Mouse (Mus musculus) forebrain, postnatal 0 days (tissue): ENCODE measurements around the gene 1700049E17Rik2. TPM values are rescaled to one million over a fixed set of nuclear protein-coding genes. Genes with fewer than 3 reads are reported as not detected.
"Not testable (repeated sequence)": the region's sequence is repeated elsewhere in the genome, so short reads cannot be mapped to it uniquely, and the experiment has no call there.

Source experiments
- ATAC-seq: fragments of 200-750 bp; cut with Nextera tagmentation; 2 replicates; pipeline ENCODE4 v1.8.0; 2017; ENCODE audit warnings: mild to moderate bottlenecking, moderate library complexity
- DNase-seq: peaks from one replicate; pipeline ENCODE4 v3.0.0-alpha.2; 2015
- H3K27ac ChIP-seq: fragments of 300-500 bp; sonication (generic); 2 replicates; pipeline ENCODE4 v1.5.1; 2014; ENCODE audit warnings: low read depth, mild to moderate bottlenecking, antibody characterized with exemption, low read length, moderate library complexity, mixed read lengths
- H3K27me3 ChIP-seq: fragments of 300-500 bp; sonication (generic); 2 replicates; pipeline ENCODE4 v1.6.1; 2014; ENCODE audit warnings: mild to moderate bottlenecking, low read length, mixed read lengths; ENCODE audit not compliant: insufficient read depth
- H3K36me3 ChIP-seq: fragments of 300-500 bp; sonication (generic); 2 replicates; pipeline ENCODE4 v1.6.1; 2014; ENCODE audit warnings: mild to moderate bottlenecking, moderate library complexity; ENCODE audit not compliant: insufficient read depth
- H3K4me1 ChIP-seq: fragments of 300-500 bp; sonication (generic); 2 replicates; pipeline ENCODE4 v1.6.1; 2014; ENCODE audit warnings: antibody characterized with exemption; ENCODE audit not compliant: insufficient read depth
- H3K4me2 ChIP-seq: fragments of 300-500 bp; sonication (generic); 2 replicates; pipeline ENCODE4 v1.6.1; 2014; ENCODE audit warnings: low read depth, mild to moderate bottlenecking, moderate library complexity
- H3K4me3 ChIP-seq: fragments of 300-500 bp; sonication (generic); 2 replicates; pipeline ENCODE4 v1.5.1; 2014; ENCODE audit warnings: low read depth, low read length, mixed read lengths
- H3K9ac ChIP-seq: fragments of 300-500 bp; sonication (generic); 2 replicates; pipeline ENCODE4 v1.6.1; 2014; ENCODE audit warnings: mild to moderate bottlenecking
- H3K9me3 ChIP-seq: fragments of 300-500 bp; sonication (generic); 2 replicates; pipeline ENCODE4 v1.6.1; 2016; ENCODE audit warnings: low read length
- WGBS: fragments of 180-500 bp; shearing (Covaris S2); extraction: QIAGEN DNeasy Blood & Tissue Kit; methylation state at CpG from one replicate; pipeline ENCODE4 v1.1.7; 2014; 5-methylcytosine and 5-hydroxymethylcytosine counted together
- polyA plus RNA-seq: library from polyadenylated mRNA; unstranded; fragments of >200 nt; fragmentation: Nextera tagmentation; extraction: Ambion mirVana; gene quantifications from 2 replicates; pipeline ENCODE4 v1.2.1, GENCODE M21; 2015
- total RNA-seq: library from RNA; depleted of rRNA; stranded (reverse); fragments of >200 nt; gene quantifications from 2 replicates; pipeline ENCODE4 v1.2.3, GENCODE M21; 2014; rRNA removed

1700049E17Rik2 gene
- total RNA-seq: not detected in 2 replicates
- polyA plus RNA-seq: not detected in 2 replicates

DNA sequence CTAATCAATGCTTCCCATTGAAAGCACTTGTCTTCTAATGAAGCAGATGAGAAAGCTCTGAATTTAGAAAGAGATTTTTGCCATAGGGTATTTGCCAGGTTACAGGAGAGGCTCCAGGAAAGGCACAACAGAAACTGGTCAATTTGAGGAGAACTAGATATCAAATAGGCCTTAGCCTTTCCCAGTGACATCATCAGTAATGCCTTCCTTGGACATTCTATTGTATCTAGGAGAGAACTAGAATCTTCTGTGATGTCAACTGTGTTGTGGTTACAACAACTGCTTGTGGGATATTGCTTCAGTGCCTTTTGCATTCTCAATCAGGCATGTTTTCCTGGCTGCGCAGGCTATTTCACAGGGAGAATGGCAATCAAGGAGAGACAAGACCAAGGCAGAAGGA is at the start of gene 1700049E17Rik2:
Gene 1700049E17Rik2, plus strand, starts transcription at position 301 of the 400 bp plus-strand sequence.
- no CpG with 5 or more reads among the region's 1 CpGs for WGBS
- not testable (repeated sequence) for H3K27ac ChIP-seq, H3K4me2 ChIP-seq, H3K27me3 ChIP-seq, DNase-seq, H3K4me3 ChIP-seq, ATAC-seq, H3K36me3 ChIP-seq, H3K9ac ChIP-seq, H3K4me1 ChIP-seq, H3K9me3 ChIP-seq

GRCm38 (mm10) chr14:41524695-41525094 is 48.3 kb upstream of the 1700049E17Rik2 start:
- DNase-seq, H3K4me3 ChIP-seq, H3K9ac ChIP-seq, ATAC-seq, H3K9me3 ChIP-seq, H3K4me2 ChIP-seq, H3K27ac ChIP-seq, H3K4me1 ChIP-seq, H3K36me3 ChIP-seq, H3K27me3 ChIP-seq: not testable (repeated sequence)
- 77% methylated on average over 1 of the region's 1 CpGs for WGBS

- H3K4me3 ChIP-seq, ATAC-seq, H3K27ac ChIP-seq, H3K36me3 ChIP-seq, H3K9me3 ChIP-seq, H3K4me2 ChIP-seq, H3K27me3 ChIP-seq, DNase-seq, H3K4me1 ChIP-seq, H3K9ac ChIP-seq: not testable (repeated sequence)
- WGBS: no CpG with 5 or more reads among the region's 2 CpGs
Observed at GRCm38 (mm10) chr14:41555483-41555882, 17.5 kb upstream of the 1700049E17Rik2 start, which contains the start of gene Gm7970. Gene Gm7970 (minus strand): TSS chr14:41555583.

DNA sequence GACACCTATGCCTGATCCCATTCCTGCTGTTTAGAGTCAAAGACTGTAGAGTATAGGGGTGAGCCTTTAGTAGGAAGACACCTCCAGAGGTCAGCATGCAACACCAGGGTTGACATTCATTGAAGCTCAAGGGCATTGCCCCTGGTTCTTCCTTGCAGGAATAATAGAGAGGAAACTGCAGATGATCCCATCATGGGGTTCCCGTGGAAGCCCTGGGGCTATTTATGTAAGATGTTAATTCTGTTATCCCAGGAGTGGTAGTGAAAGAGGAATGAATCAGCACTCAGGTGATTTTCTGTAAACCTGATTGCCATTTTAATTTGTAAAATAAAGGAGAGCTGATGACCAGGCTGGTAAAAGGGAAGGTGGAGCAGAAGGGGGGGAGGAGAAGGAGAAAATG is 13.3 kb downstream of the 1700049E17Rik2 start:
- DNase-seq, H3K9ac ChIP-seq, H3K4me3 ChIP-seq, H3K4me2 ChIP-seq, H3K9me3 ChIP-seq, H3K4me1 ChIP-seq, H3K36me3 ChIP-seq, ATAC-seq, H3K27ac ChIP-seq, H3K27me3 ChIP-seq: not testable (repeated sequence)
- 79% methylated on average over 1 of the region's 1 CpGs for WGBS

GRCm38 (mm10) chr14:41600935-41601334 is 27.9 kb downstream of the 1700049E17Rik2 start:
- not testable (repeated sequence) for H3K36me3 ChIP-seq, H3K4me2 ChIP-seq, H3K27me3 ChIP-seq, H3K27ac ChIP-seq, H3K9me3 ChIP-seq, H3K4me1 ChIP-seq, H3K4me3 ChIP-seq, DNase-seq, H3K9ac ChIP-seq, ATAC-seq
- WGBS: 96% methylated on average over 15 of the region's 15 CpGs

DNA sequence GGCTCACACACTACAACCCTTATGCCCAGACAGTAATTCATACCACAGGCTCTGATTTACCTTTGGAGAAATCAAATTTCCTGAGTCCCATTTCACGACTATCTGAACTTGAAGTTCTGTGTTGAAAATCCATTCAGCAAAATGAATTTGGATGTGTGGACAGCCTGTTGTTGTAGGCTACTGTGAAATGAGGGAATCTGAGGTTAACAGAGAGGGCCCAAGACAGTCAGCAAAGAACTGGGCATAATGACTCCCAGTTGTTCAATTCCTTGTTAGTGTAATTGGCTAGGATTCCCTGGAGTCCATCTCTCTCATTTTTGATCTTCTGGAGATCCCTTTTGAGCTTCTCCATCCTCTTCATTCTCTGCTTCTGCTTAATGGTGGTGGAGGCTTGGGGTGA is 37.7 kb downstream of the 1700049E17Rik2 start:
- H3K9ac ChIP-seq, H3K36me3 ChIP-seq, H3K27ac ChIP-seq, ATAC-seq, H3K4me1 ChIP-seq, H3K9me3 ChIP-seq, H3K4me2 ChIP-seq, DNase-seq, H3K4me3 ChIP-seq, H3K27me3 ChIP-seq: not testable (repeated sequence)
- WGBS: 81% methylated on average over 1 of the region's 1 CpGs

GRCm38 (mm10) chr14:41622535-41622934 is 49.5 kb downstream of the 1700049E17Rik2 start:
- DNase-seq: not testable (repeated sequence)

DNA sequence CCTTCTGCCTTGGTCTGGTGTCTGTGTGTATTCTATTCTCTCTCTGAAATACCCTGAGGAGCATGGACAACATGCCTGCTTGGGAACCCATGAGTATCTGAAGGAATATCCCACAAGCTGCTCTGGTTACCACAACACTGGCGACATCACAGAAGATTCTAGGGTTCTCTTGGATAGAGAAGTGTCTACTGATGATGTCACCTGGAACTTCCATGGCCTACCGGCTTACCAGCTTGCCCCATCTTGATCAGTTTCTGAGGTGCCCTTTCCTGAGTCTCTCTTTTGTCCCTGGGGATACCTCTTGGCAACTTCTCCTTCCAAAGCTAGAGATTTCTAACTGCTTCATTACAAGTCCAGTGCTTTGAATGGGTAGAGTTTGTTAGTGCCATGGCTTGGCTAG is 51.5 kb downstream of the 1700049E17Rik2 start, which contains the start of gene Gm3072:
Gene Gm3072, minus strand, starts transcription at position 101 of the 400 bp plus-strand sequence.
- H3K4me1 ChIP-seq, H3K36me3 ChIP-seq, H3K9ac ChIP-seq, H3K27ac ChIP-seq, ATAC-seq, H3K27me3 ChIP-seq, H3K9me3 ChIP-seq, H3K4me3 ChIP-seq, H3K4me2 ChIP-seq, DNase-seq: not testable (repeated sequence)
- 82% methylated on average over 1 of the region's 2 CpGs for WGBS

More at GRCm38 (mm10) chr14:41622535-41622934, 49.5 kb downstream of the 1700049E17Rik2 start:
- H3K27ac ChIP-seq, H3K27me3 ChIP-seq, H3K4me1 ChIP-seq, H3K36me3 ChIP-seq, H3K9me3 ChIP-seq, ATAC-seq, H3K4me3 ChIP-seq, H3K9ac ChIP-seq, H3K4me2 ChIP-seq: not testable (repeated sequence)
- 95% methylated on average over 4 of the region's 5 CpGs for whole genome bisulfite sequencing

- H3K4me3 ChIP-seq, H3K27ac ChIP-seq, H3K27me3 ChIP-seq, H3K9ac ChIP-seq, DNase-seq, H3K4me1 ChIP-seq, H3K36me3 ChIP-seq, ATAC-seq, H3K4me2 ChIP-seq, H3K9me3 ChIP-seq: not testable (repeated sequence)
- 97% methylated on average over 9 of the region's 11 CpGs for WGBS
Observed at GRCm38 (mm10) chr14:41630144-41630543, 57.1 kb downstream of the 1700049E17Rik2 start.
